Mouse (Mus musculus): ENCODE data around the gene Rcor1. TPM values are rescaled to one million over a fixed set of nuclear protein-coding genes. Genes with fewer than 3 reads are reported as not detected.

Gene Rcor1
- total and polyA plus RNA-seq, 2 experiments from 2014 or later = 3.1 to 13.1 TPM

DNA sequence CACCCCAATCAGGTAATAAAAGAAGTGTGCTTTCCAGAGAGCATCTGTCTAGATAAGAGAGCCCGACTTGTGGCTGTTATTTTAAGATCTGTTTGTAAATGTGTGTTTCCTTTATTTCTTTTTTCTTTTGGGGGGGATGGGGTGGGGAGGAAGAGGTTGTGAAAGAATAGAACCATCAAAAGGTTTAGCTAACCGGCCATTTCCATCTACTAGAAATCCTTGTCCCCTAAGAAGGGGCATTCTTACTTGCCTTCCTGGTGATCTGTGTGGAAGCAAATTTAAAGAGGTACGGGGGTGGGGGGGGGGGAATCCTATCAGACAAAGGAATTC is 1.3 kb downstream of the Rcor1 start:
- H3K9ac ChIP-seq (replicated peaks; ENCODE audit: low read length) = peak overlapping the region; percentile 74
- H3K4me3 ChIP-seq (ENCODE audit: low read length) = peak overlapping the region; percentile 79
- TF ChIP-seq CTCF (IDR thresholded peaks at IDR 0.05; ENCODE audit: low read depth) = no peak
- H3K27me3 ChIP-seq (ENCODE audit: insufficient read depth, low read length) = no peaks in the 10 kb centered on the region
- no peaks in the 10 kb centered on the region for H3K36me3 ChIP-seq (ENCODE audit: insufficient read depth, low read length)
- 0 out of 2 replicates have a peak, but pooled peaks cover 4% of the 10 kb centered on the region for H3K4me1 ChIP-seq (ENCODE audit: insufficient read depth, low read length)
- no peaks in the 10 kb centered on the region for H3K9me3 ChIP-seq (ENCODE audit: low read length)
- ATAC-seq (no peak), DNase-seq (ENCODE audit: low spot score) (no peak)
- H3K27ac ChIP-seq = no peak overlapping the region
- WGBS = 1% methylated on average over 3 of the region's 3 CpGs
- peak overlapping the region; percentile 96 for H3K4me2 ChIP-seq (ENCODE audit: low read depth, low read length)

DNA sequence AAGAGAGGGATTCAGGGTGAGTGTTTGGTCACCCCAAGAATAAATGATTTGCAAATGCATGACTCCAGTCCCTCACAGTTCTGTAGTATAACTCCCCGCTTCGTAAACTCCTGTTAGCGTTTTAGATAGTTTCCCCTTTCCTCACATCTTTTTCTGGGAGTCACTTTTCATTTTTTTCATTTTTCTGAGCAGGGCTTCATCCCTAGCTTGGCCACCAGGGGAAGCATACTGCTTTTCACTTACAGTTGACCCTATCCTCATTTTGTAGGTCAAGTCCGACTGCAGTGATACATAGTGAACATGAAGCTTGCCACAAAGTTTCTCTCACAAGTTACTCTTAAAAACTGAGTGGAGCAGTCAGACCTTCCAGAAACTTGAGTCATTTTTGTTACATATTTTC is 2.0 kb downstream of the Rcor1 start:
- TF ChIP-seq CTCF (IDR thresholded peaks at IDR 0.05; ENCODE audit: low read depth) = peak; percentile 80
- Histone ChIP-seq H3K4me2 (ENCODE audit: low read depth, low read length) (peak overlapping the region; percentile 96), H3K36me3 (ENCODE audit: insufficient read depth, low read length) (no peaks in the 10 kb centered on the region), H3K4me3 (ENCODE audit: low read length) (peak overlapping the region; percentile 79), H3K9me3 (ENCODE audit: low read length) (no peaks in the 10 kb centered on the region), H3K27ac (no peak overlapping the region), H3K4me1 (ENCODE audit: insufficient read depth, low read length) (0 out of 2 replicates have a peak, but pooled peaks cover 4% of the 10 kb centered on the region), H3K27me3 (ENCODE audit: insufficient read depth, low read length) (no peaks in the 10 kb centered on the region), H3K9ac (replicated peaks; ENCODE audit: low read length) (no peak overlapping the region)
- DNase-seq (ENCODE audit: low spot score) = peak; percentile 61
- 40% methylated on average over 4 of the region's 4 CpGs for whole genome bisulfite sequencing
- no peak for ATAC-seq

DNA sequence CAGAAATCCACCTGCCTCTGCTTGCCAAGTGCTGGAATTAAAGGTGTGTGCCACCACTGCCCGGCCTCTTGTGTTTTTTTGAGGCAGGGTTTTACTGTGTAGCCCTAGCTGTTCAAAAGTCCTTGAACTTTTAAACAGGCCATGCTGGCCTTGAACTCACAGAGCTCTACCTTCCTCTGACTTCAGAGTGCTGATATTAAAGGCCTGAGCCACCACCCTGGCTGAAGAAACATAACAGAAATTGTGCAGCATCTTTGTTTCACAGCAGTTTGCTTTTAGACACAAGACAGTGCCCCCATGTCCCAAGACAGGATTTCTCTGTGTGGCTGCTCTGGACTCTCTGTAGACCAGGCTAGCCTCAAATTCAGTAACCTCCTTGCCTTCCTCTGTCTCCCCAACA is 3.2 kb downstream of the Rcor1 start:
- ATAC-seq = no peak
- Histone ChIP-seq H3K9me3 (ENCODE audit: low read length) (no peaks in the 10 kb centered on the region), H3K27ac (no peak overlapping the region), H3K36me3 (ENCODE audit: insufficient read depth, low read length) (no peaks in the 10 kb centered on the region), H3K27me3 (ENCODE audit: insufficient read depth, low read length) (no peaks in the 10 kb centered on the region), H3K4me2 (ENCODE audit: low read depth, low read length) (no peak overlapping the region), H3K9ac (replicated peaks; ENCODE audit: low read length) (no peak overlapping the region), H3K4me3 (ENCODE audit: low read length) (no peak overlapping the region), H3K4me1 (ENCODE audit: insufficient read depth, low read length) (0 out of 2 replicates have a peak, but pooled peaks cover 4% of the 10 kb centered on the region)
- no peak for TF ChIP-seq CTCF (IDR thresholded peaks at IDR 0.05; ENCODE audit: low read depth)
- WGBS = 100% methylated on average over 1 of the region's 1 CpGs
- no peak for DNase-seq (ENCODE audit: low spot score)

DNA sequence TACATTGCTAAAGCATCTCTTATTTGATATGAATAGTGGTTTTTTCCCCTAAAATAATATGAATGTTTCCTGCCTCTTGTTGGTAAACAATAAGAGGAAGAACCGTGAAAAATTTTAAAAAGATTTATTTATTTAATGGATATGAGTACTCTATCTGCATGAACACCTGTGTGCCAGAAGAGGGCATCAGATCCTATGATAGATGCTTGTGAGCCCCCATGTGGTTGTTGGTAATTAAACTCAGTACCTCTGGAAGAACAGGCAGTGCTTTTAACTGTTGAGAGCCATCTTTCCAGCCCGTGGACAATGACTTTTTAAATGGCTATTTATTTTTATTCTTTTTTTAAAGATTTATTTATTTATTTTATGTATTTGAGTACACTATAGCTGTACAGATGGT is 5.7 kb downstream of the Rcor1 start:
- TF ChIP-seq CTCF (IDR thresholded peaks at IDR 0.05; ENCODE audit: low read depth) = peak; percentile 35
- DNase-seq (ENCODE audit: low spot score) (no peak), ATAC-seq (no peak)
- Histone ChIP-seq H3K27me3 (ENCODE audit: insufficient read depth, low read length) (no peaks in the 10 kb centered on the region), H3K4me1 (ENCODE audit: insufficient read depth, low read length) (no peaks in the 10 kb centered on the region), H3K27ac (no peak overlapping the region), H3K4me3 (ENCODE audit: low read length) (no peak overlapping the region), H3K9me3 (ENCODE audit: low read length) (no peaks in the 10 kb centered on the region), H3K36me3 (ENCODE audit: insufficient read depth, low read length) (no peaks in the 10 kb centered on the region), H3K9ac (replicated peaks; ENCODE audit: low read length) (no peak overlapping the region), H3K4me2 (ENCODE audit: low read depth, low read length) (no peak overlapping the region)
- 93% methylated on average over 2 of the region's 2 CpGs for WGBS

DNA sequence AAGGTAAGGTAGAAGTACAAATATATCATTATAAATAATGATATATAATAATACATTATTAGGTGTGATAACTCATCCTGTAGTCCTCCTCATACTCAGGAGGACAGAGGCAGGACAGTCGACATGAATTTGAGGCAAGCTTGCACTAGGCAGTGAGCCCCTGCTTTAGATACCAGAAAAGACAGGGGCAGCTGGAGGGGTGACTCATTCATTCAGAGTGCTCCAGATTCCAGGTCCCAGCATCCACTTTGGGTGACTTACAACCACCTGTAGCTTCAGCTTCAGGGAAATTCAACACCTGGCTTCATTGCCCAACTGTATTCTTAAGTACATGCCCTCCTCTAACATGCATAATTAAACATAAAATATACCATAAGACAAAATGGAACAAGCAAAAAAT is 7.7 kb downstream of the Rcor1 start:
- no peaks in the 10 kb centered on the region for H3K36me3 ChIP-seq (ENCODE audit: insufficient read depth, low read length)
- H3K27me3 ChIP-seq (ENCODE audit: insufficient read depth, low read length) = no peaks in the 10 kb centered on the region
- TF ChIP-seq CTCF (IDR thresholded peaks at IDR 0.05; ENCODE audit: low read depth) = no peak
- ATAC-seq (no peak), DNase-seq (ENCODE audit: low spot score) (no peak)
- H3K9me3 ChIP-seq (ENCODE audit: low read length) = no peaks in the 10 kb centered on the region
- H3K4me1 ChIP-seq (ENCODE audit: insufficient read depth, low read length) = no peaks in the 10 kb centered on the region
- H3K4me2 ChIP-seq (ENCODE audit: low read depth, low read length) = no peak overlapping the region
- H3K4me3 ChIP-seq (ENCODE audit: low read length) = no peak overlapping the region
- no peak overlapping the region for H3K9ac ChIP-seq (replicated peaks; ENCODE audit: low read length)
- 89% methylated on average over 1 of the region's 1 CpGs for WGBS
- H3K27ac ChIP-seq = no peak overlapping the region

DNA sequence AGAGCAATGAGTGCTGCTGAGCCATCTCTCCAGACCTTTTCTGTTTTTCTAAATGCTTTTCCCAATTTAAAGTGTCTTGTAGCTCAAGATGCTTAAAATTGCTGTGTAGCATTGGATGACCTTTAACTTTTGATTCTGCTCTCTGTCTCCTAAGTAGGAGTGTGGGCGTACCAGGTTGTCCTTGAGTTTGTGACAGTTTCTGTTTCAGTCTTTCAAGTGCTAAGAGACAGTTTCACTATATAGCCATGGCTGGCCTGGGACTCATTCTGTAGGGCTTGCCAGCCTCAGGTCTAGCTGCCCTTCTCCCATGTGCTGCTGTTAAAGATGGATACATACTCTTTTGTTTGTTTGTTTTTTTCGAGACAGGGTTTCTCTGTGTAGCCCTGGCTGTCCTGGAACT is 9.1 kb downstream of the Rcor1 start:
- no peaks in the 10 kb centered on the region for H3K27me3 ChIP-seq (ENCODE audit: insufficient read depth, low read length)
- ATAC-seq (no peak), DNase-seq (ENCODE audit: low spot score) (no peak)
- H3K9me3 ChIP-seq (ENCODE audit: low read length) = no peaks in the 10 kb centered on the region
- 92% methylated on average over 2 of the region's 2 CpGs for WGBS
- TF ChIP-seq CTCF (IDR thresholded peaks at IDR 0.05; ENCODE audit: low read depth) = no peak
- H3K9ac ChIP-seq (replicated peaks; ENCODE audit: low read length) = no peak overlapping the region
- H3K4me3 ChIP-seq (ENCODE audit: low read length) = no peak overlapping the region
- no peak overlapping the region for H3K27ac ChIP-seq
- no peaks in the 10 kb centered on the region for H3K4me1 ChIP-seq (ENCODE audit: insufficient read depth, low read length)
- no peaks in the 10 kb centered on the region for H3K36me3 ChIP-seq (ENCODE audit: insufficient read depth, low read length)
- H3K4me2 ChIP-seq (ENCODE audit: low read depth, low read length) = no peak overlapping the region

- H3K27me3 ChIP-seq (ENCODE audit: insufficient read depth, low read length) = no peaks in the 10 kb centered on the region
- H3K4me3 ChIP-seq (ENCODE audit: low read length) = no peak overlapping the region
- 70% methylated on average over 2 of the region's 2 CpGs for WGBS
- no peaks in the 10 kb centered on the region for H3K9me3 ChIP-seq (ENCODE audit: low read length)
- no peak overlapping the region for H3K4me2 ChIP-seq (ENCODE audit: low read depth, low read length)
- no peak overlapping the region for H3K9ac ChIP-seq (replicated peaks; ENCODE audit: low read length)
- no peak overlapping the region for H3K27ac ChIP-seq
- DNase-seq (ENCODE audit: low spot score) = no peak
- TF ChIP-seq CTCF (IDR thresholded peaks at IDR 0.05; ENCODE audit: low read depth) = no peak
- H3K4me1 ChIP-seq (ENCODE audit: insufficient read depth, low read length) = no peaks in the 10 kb centered on the region
- H3K36me3 ChIP-seq (ENCODE audit: insufficient read depth, low read length) = no peaks in the 10 kb centered on the region
- ATAC-seq = no peak
These were observed 11.1 kb downstream of the Rcor1 start for GRCm38 (mm10) chr12:111050256-111050655.
